Mouse (Mus musculus): ENCODE data around the gene Tsen34.

DNA sequence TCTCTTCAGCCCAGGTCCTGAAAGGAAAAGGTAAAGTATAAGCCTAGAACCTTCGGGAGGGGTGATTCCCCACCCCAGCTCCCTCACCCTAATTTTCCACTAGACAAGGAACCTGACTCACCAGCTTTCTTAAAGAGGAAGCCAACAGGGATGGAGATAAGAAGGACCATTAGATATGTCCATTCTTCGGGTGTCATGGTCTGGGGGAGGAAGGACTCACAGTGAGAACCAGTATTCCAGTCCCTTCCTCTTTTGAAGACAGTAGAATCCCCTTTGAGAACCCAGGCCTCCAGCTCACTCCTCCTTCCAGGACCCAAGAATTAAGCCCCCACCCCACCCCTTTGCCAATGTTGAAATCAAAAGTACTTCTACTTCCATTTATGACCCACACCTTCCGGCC lies 744 bp upstream of the Tsen34 start:
- TF ChIP-seq GATA1 (IDR thresholded peaks at IDR 0.05; ENCODE audit: low read length) (no peak), TAL1 (IDR thresholded peaks at IDR 0.05; ENCODE audit: low read length) (no peak)
